Mouse (Mus musculus): ENCODE results near the gene Polr3b.

Polr3b gene

GRCm38 (mm10) chr10:84611664-84612063 is 10.4 kb upstream of the Polr3b start:
- DNase-seq: no peak

DNA sequence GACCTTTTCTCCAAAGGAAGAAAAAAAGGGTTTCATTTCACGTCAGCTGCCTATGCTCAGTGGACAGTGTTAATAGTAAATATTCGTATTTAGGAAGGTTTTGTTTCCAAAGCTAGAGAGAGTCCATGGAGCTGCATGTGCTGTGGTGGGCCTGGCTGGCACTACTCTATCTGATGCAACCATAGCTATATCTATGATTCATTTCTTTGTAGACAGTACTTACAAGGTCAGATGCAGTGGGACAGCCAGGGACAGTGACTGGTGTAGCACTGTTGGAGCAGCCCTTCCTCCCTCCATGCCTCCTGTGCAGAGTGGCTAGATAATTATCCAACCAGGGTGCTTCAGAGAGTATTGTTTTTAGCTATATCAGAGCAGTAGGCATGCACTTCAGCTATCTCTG is 9.8 kb upstream of the Polr3b start:
- no peak for DNase-seq

DNA sequence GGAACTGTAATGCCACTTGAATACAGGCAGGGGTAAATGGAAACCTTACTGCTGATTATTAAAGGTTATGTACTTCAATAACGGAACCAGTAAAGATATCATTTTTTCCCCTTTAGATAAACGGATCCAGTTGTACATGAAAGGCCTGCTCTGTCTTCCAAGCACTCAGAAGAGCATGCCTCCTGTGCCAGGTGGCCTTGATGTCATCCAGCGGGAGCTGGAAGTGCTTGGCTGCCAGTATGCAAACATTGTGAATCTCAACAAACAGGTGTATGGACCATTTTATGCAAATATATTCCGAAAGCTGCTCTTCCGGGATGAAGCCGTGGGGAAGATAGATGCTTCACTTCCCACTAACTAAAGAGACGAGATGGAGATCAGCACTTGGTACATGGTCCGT is 8.7 kb upstream of the Polr3b start:
- no peak for DNase-seq

- no peak for DNase-seq
Measured at GRCm38 (mm10) chr10:84615076-84615475, 7.0 kb upstream of the Polr3b start.

DNA sequence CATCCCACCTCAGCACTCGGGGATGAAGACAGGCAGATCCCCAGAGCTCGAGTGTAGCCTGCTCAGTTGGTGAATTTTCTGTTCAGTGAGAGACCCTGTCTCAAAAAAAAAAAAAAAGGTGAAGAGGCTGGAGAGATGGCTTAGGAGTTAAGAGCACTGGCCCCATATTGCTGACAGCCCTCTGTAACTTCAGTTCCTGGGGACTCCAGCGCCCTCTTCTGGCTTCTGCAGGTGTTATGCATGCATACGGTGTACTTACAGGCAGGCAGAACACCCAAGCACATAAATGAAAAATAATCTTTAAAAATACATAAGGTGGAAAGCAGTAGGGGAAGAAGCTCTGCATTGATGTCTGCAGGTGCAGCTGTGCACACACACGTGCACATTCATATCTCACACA is 9.1 kb downstream of the Polr3b start:
- DNase-seq: no peak

- DNase-seq: no peak
Measured at GRCm38 (mm10) chr10:84632005-84632404, 9.9 kb downstream of the Polr3b start.

DNA sequence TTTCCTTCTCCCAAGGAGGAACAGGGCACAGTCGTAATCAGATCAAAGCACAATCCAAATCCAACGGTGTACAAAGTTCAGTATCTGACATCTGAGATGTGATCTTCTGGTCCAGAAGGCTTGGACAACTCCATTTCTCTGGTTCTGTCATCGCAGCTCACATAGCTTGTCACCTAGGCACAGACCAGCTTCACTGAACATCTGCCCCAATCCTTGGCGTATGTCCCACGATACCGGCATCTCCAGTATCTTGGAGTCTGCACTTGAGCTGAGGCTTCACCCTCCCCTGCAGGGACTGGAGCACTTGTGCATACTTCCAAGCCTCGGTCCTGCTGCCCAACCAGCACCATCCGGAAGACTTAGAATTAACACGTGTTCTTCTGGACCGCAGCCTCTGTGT is 14.6 kb downstream of the Polr3b start:
- no peak for DNase-seq

GRCm38 (mm10) chr10:84638382-84638781 is 16.3 kb downstream of the Polr3b start:
- DNase-seq: no peak

DNA sequence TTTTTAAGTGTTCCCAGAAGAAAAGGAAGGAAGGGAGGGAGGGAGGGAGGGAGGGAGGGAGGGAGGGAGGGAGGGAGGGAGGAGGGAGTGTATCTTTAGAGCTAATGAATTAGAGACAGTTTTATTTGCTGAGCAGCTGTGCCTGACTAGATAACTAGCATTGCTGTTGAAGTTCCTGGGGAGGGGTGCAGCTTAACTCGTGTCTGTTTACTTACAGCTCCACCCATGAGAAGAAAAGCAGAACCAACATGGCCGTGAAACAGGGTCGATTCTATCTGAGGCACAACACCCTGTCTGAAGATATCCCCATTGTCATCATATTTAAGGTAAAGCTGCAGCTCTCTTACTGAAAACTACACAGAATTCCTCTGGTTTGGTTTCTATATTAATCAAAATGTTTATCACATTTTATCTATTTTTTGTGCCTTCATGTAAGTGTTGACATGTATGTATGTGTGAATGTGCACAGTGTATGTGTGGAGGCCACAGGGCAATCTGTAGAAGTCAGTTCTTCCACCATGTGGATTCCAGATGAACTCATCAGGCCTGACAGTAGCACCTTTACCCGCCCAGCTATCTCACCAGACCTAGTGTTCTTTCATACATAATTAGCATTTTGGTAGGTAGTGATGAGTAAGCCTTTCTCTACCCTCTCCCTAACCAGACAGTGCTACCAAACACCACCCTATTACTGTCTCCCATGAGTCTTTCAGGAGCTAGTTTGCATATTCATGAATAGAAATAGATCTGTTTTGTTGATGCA is 17.6 kb downstream of the Polr3b start:
- no peak for DNase-seq

DNA sequence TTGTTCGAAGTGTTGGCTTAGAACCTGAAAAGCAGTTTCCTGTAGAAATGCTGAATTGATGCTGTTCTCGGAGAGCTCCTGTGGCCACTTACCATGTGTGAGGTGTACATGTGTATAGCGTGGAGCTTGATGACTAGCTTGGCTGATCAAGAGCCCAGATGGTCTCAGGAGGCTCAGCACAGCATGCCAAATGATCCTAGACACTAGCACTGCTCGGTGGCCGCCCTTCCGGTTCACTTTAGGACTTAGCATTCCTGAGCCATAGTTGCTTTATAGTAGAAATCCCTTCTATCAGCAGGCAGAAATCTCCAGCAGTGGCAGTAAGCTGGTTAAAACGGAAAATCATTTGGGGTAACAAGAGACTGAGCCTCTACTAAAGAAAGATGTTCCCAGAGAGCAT is 18.8 kb downstream of the Polr3b start:
- DNase-seq: no peak

DNA sequence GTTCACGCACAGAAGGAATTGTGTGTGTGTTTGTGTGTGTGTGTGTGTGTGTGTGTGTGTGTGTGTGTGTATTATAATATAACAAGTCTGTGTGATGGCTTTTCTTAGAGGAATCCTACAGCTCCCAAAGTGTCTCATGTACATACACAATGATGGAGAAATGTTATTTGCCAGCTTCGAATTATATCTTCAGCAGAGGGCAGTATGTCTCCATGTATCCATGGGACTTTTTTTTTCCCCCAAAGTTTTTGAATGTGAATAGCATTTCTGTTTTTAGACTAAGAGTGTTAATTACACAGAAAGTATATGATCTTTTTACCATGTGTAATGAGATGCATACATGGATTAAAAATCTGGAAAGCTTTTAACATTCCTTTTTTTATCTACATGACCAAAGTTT is 19.5 kb downstream of the Polr3b start:
- no peak for DNase-seq

- DNase-seq: no peak
Measured at GRCm38 (mm10) chr10:84645940-84646339, 23.8 kb downstream of the Polr3b start.

DNA sequence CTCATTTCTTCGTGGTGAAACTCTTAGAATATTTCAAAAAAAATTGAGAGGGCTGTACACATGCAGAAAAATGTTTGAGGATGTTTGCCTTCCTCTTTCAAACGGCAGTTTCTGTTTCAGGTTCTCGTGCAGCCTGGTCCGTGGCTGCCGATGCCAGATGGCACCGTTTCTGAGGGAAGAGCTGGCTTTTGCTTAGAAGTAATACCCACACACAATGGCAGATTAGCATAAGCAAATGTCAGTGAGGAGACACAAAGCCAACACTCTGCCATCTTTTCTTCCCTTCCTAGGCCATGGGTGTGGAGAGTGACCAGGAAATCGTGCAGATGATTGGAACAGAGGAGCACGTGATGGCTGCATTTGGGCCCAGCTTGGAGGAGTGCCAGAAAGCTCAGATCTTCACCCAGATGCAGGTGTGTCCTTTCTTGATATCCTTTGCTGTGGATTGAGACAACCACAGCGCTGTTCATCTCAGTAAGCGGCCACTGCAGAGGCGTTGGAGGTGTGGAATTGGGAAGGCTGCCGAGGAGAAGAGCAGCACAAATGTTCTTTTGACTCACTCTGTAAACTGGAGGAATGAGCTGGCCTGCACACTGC is 24.5 kb downstream of the Polr3b start:
- peak; percentile 79 for DNase-seq

- DNase-seq: no peak
Measured at GRCm38 (mm10) chr10:84647264-84647663, 25.2 kb downstream of the Polr3b start.

GRCm38 (mm10) chr10:84648911-84649310 is 26.8 kb downstream of the Polr3b start:
- no peak for DNase-seq

DNA sequence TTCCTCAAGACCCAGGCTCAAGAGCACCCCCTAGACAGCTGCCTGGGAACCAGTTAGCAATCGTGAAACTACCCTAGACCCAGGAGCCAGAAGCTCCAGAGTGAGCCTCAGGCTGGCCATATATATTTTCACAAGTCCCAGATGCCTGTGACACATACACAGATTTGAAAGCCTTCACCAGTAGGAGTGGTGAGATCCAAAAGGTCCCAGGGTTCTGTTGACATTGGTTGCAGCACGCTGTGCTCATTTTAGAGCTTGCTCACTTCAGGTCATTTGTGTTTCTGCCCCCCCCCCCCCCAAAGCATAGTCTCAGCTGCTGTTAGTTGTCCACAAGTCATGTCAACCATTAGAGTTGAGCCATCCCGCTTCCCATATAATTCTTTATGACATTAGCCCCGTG is 31.9 kb downstream of the Polr3b start:
- no peak for DNase-seq

DNA sequence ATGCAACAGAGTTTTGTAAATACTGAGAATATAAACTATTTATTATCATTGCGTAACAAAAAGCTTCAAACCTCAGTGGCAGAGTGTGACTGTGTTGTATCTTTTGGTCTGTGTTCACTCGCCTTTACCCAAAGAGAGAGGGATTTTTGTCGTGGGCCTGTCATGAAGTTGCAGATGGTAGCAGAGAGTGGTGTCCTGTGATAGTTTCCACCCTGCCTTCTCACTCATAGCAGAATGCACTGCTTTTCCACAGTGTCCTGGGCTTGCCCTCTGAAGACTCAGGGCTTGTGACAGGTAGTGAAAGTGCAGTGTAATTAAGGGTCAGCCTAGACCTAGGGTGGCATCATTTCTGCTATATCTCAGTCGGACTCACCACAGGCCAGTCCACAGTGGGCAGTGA is 32.6 kb downstream of the Polr3b start:
- no peak for DNase-seq

DNA sequence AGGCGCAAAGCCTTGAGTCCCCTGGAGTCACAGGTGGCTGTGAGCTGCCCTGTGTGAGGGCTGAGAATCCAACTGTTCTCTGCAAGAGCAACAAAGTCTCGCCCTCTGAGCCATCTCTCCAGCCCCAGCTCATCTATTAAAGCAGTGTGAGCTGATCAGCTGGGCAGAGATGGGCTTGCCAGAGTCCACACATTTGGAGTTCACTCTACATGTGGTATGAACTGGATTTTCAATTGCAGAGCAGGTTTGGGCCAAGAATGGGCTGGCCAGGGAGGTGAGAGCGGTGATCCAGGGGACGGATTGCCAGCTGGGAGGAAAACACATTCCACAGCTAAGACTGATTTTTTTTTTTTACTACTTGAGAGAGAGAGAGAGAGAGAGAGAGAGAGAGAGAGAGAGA is 34.5 kb downstream of the Polr3b start:
- DNase-seq: no peak

DNA sequence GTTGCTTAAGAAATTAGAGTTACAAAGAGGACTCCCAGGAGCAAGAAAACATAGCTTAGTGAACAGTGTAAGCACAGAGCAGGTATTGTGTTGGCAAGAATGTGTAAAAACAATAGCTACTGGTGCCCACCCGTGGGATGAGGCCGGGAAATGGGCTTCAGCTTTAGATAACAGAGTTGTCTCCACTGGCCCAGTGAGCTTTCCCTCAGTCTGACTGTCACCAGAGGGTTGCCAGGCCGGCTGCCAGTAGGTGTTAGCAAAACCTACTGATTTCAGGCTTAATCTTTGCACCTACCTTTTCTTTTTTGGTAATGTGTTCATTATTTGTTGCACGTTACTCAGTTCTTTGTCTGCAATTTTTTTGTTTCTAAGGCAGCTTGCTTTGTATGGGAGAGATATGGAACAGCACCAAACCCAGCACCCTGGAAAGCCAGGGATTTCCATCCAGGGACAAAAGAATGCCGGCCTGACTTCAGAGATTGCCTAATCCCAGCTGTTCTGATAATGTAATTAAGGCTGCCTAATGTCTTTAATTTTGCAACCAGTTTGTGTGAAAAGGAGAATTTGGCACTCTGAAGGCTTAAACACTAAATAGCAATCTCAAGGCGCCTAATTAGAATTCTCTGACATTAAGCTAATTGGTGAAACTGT is 35.5 kb downstream of the Polr3b start:
- no peak for DNase-seq

GRCm38 (mm10) chr10:84658088-84658848 is 36.2 kb downstream of the Polr3b start:
- peak; percentile 14 for DNase-seq

- DNase-seq: no peak
Measured at GRCm38 (mm10) chr10:84659281-84659680, 37.2 kb downstream of the Polr3b start.

DNA sequence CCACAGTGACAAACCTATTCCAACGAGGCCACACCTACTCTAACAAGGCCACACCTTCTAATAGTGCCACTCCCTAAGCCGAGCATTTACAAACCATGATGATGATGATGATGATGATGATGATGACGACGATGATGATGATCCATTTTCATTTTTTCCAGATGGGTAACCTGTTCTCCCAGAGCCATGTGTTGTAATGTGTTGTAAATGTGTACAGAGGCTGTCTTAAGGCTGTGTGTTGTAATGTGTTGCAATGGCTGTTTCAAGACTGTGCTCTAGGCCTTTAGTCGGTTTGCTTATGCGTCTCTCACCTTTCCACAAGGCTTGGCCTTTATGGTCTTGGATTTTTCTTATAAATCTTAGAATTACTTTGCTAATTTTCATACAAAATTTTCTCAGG is 40.0 kb downstream of the Polr3b start:
- DNase-seq: no peak

GRCm38 (mm10) chr10:84665713-84666260 is 43.7 kb downstream of the Polr3b start:
- no peak for DNase-seq

Data from layer of hippocampus, adult 9-11 months (tissue).